Mouse (Mus musculus): ENCODE measurements around the gene Sdc1. TPM values are rescaled to one million over a fixed set of nuclear protein-coding genes. Genes with fewer than 3 reads are reported as not detected.

Sdc1 gene
- total RNA-seq (2021), result 1 to 10 TPM; 1.6 to 3.2 TPM
- long read RNA-seq, experiment 1, transcript Sdc1-201 (5 exons, 3,157 nt), result major isoform, 5 of 5 reads
- long read RNA-seq, experiment 1, partial matches to known transcripts, result 0 of 5 reads
- long read RNA-seq, experiment 1, other reads (novel, unspliced or antisense), result 0 of 5 reads
- long read RNA-seq, experiment 2, partial matches to known transcripts, result 0 of 1 reads
- long read RNA-seq, experiment 2, other reads (novel, unspliced or antisense), result 0 of 1 reads

GRCm38 (mm10) chr12:8770946-8771843 is at the start of gene Sdc1:
TSS of gene Sdc1 (plus strand) at chr12:8771323.
- DNase-seq (ENCODE audit: low spot score in 2 of 2), result peak; percentile 46 to 60

GRCm38 (mm10) chr12:8726890-8727289 is 44.2 kb upstream of the Sdc1 start:
- DNase-seq (ENCODE audit: low spot score in 2 of 2), result no peak

GRCm38 (mm10) chr12:8728739-8729138 is 42.4 kb upstream of the Sdc1 start:
- no peak for DNase-seq (ENCODE audit: low spot score in 2 of 2)

GRCm38 (mm10) chr12:8753654-8754053 is 17.5 kb upstream of the Sdc1 start:
- DNase-seq (ENCODE audit: low spot score in 2 of 2), result no peak

GRCm38 (mm10) chr12:8754116-8754515 is 17.0 kb upstream of the Sdc1 start:
- DNase-seq (ENCODE audit: low spot score in 2 of 2), result no peak

GRCm38 (mm10) chr12:8758029-8758428 is 13.1 kb upstream of the Sdc1 start:
- DNase-seq (ENCODE audit: low spot score in 2 of 2), result no peak

GRCm38 (mm10) chr12:8759115-8759514 is 12.0 kb upstream of the Sdc1 start:
- DNase-seq (ENCODE audit: low spot score in 2 of 2), result no peak

GRCm38 (mm10) chr12:8759779-8760178 is 11.3 kb upstream of the Sdc1 start:
- no peak for DNase-seq (ENCODE audit: low spot score in 2 of 2)

GRCm38 (mm10) chr12:8760561-8760960 is 10.6 kb upstream of the Sdc1 start:
- no peak for DNase-seq (ENCODE audit: low spot score in 2 of 2)

- DNase-seq (ENCODE audit: low spot score in 2 of 2), result no peak
Measured at GRCm38 (mm10) chr12:8761058-8761457, 10.1 kb upstream of the Sdc1 start.

- no peak for DNase-seq (ENCODE audit: low spot score in 2 of 2)
Measured at GRCm38 (mm10) chr12:8762667-8763066, 8.5 kb upstream of the Sdc1 start.

- DNase-seq (ENCODE audit: low spot score in 2 of 2), result no peak
Measured at GRCm38 (mm10) chr12:8764221-8764930, 6.7 kb upstream of the Sdc1 start.

GRCm38 (mm10) chr12:8771844-8772380 is 789 bp downstream of the Sdc1 start:
- peak in 1 of 2 experiments; percentile 12 for DNase-seq (ENCODE audit: low spot score in 2 of 2)

- DNase-seq (ENCODE audit: low spot score in 2 of 2), result no peak
Measured at GRCm38 (mm10) chr12:8772451-8773143, 1.5 kb downstream of the Sdc1 start.

GRCm38 (mm10) chr12:8773336-8773735 is 2.2 kb downstream of the Sdc1 start:
- no peak for DNase-seq (ENCODE audit: low spot score in 2 of 2)

- no peak for DNase-seq (ENCODE audit: low spot score in 2 of 2)
Measured at GRCm38 (mm10) chr12:8774183-8774582, 3.1 kb downstream of the Sdc1 start.

GRCm38 (mm10) chr12:8776206-8776605 is 5.1 kb downstream of the Sdc1 start:
- DNase-seq (ENCODE audit: low spot score in 2 of 2), result no peak

- DNase-seq (ENCODE audit: low spot score in 2 of 2), result no peak
Measured at GRCm38 (mm10) chr12:8776741-8777140, 5.6 kb downstream of the Sdc1 start.

GRCm38 (mm10) chr12:8778106-8778505 is 7.0 kb downstream of the Sdc1 start:
- no peak for DNase-seq (ENCODE audit: low spot score in 2 of 2)

- DNase-seq (ENCODE audit: low spot score in 2 of 2), result no peak
Measured at GRCm38 (mm10) chr12:8779851-8780250, 8.7 kb downstream of the Sdc1 start.

GRCm38 (mm10) chr12:8781121-8781520 is 10.0 kb downstream of the Sdc1 start:
- no peak for DNase-seq (ENCODE audit: low spot score in 2 of 2)

Measured in layer of hippocampus, postnatal 14 days (tissue).